26 mouse cellular contexts compared by ENCODE assay signal in genomic region chr9:86916543-86916942, GRCm38 (mm10). TPM values are rescaled to one million over a fixed set of nuclear protein-coding genes. Genes with fewer than 3 reads are reported as not detected.
A peak's percentile ranks its signal among the peaks of the same experiment; 100 is the strongest.
DNase-seq lines count a peak whose midpoint lies in the region; ATAC-seq and TF ChIP-seq lines count a peak whose summit lies in the region.
"Had no signal": no experiment of that assay in that cellular context is flagged by ENCODE, and none has a peak within 500 bp of the region (broad histone marks: within the 10 kb centered on the region; RNA-seq: fewer than 3 reads in every experiment).

No protein-coding gene starts in this region.

- no peaks in the 10 kb centered on the region for H3K4me1 ChIP-seq in embryonic facial prominence, embryonic 14.5 days (ENCODE audit: control insufficient read depth, insufficient read depth, low read length)
- H3K4me1 ChIP-seq in embryonic facial prominence, embryonic 10.5 days = no peaks in the 10 kb centered on the region
- H3K4me1 ChIP-seq in heart, embryonic 13.5 days = peaks cover 10% of the 10 kb centered on the region
- H3K4me1 ChIP-seq in heart, embryonic 16.5 days (ENCODE audit: control insufficient read depth, insufficient read depth, low read length) = peaks cover 7% of the 10 kb centered on the region; the same call in 1 of the 2 replicates
- H3K4me1 ChIP-seq: embryonic facial prominence, embryonic 15.5 days had no signal

- no peaks in the 10 kb centered on the region for H3K27me3 ChIP-seq in embryonic facial prominence, embryonic 14.5 days (replicated peaks; ENCODE audit: control insufficient read depth, insufficient read depth, low read length)
- no peaks in the 10 kb centered on the region for H3K27me3 ChIP-seq in embryonic facial prominence, embryonic 10.5 days (replicated peaks; ENCODE audit: low read depth, poor library complexity, severe bottlenecking)
- H3K27me3 ChIP-seq in heart, embryonic 13.5 days (replicated peaks) = no peaks in the 10 kb centered on the region
- H3K27me3 ChIP-seq in heart, embryonic 16.5 days (ENCODE audit: control insufficient read depth, insufficient read depth, low read length) = no peaks in the 10 kb centered on the region
- H3K27me3 ChIP-seq in myocyte (ENCODE audit: control insufficient read depth, insufficient read depth, insufficient read length) = no peaks in the 10 kb centered on the region
- H3K27me3 ChIP-seq: embryonic facial prominence, embryonic 15.5 days had no signal

- H3K27ac ChIP-seq in embryonic facial prominence, embryonic 14.5 days (replicated peaks; ENCODE audit: low read depth, low read length) = no peak overlapping the region
- H3K27ac ChIP-seq in embryonic facial prominence, embryonic 10.5 days (replicated peaks) = no peak overlapping the region
- peak overlapping the region; percentile 81 for H3K27ac ChIP-seq in heart, embryonic 13.5 days (replicated peaks)
- peak overlapping the region; percentile 90 for H3K27ac ChIP-seq in heart, embryonic 16.5 days (ENCODE audit: low read length)
- H3K27ac ChIP-seq: embryonic facial prominence, embryonic 15.5 days; heart, adult 2 months; hindbrain, embryonic 14.5 days; hindbrain, postnatal 0 days had no signal

- H3K4me2 ChIP-seq in embryonic facial prominence, embryonic 14.5 days (ENCODE audit: low read depth, low read length) = no peak overlapping the region
- peak overlapping the region; percentile 9; the same call in 1 of the 2 replicates for H3K4me2 ChIP-seq in heart, embryonic 13.5 days
- H3K4me2 ChIP-seq in heart, embryonic 16.5 days (ENCODE audit: low read depth, low read length) = peak overlapping the region; percentile 34; the same call in 1 of the 2 replicates
- no peak overlapping the region for H3K4me2 ChIP-seq in myocyte (ENCODE audit: low read depth)
- H3K4me2 ChIP-seq: embryonic facial prominence, embryonic 15.5 days; hindbrain, embryonic 14.5 days had no signal

- TF ChIP-seq POLR2A in myocyte (IDR thresholded peaks at IDR 0.05; ENCODE audit: insufficient read length, low read depth) = no peak

- intact Hi-C loops in heart, postnatal 36 days (cut with DNase I) = no loop called here

- 72% methylated on average over 3 of the region's 3 CpGs for WGBS in embryonic facial prominence, embryonic 14.5 days
- WGBS in embryonic facial prominence, embryonic 10.5 days = 88% methylated on average over 3 of the region's 3 CpGs
- WGBS in heart, embryonic 13.5 days = 33% methylated on average over 3 of the region's 3 CpGs
- 40% methylated on average over 3 of the region's 3 CpGs for WGBS in heart, embryonic 16.5 days

- no peak overlapping the region for H3K9ac ChIP-seq in embryonic facial prominence, embryonic 14.5 days (ENCODE audit: low read depth, low read length)
- no peak overlapping the region for H3K9ac ChIP-seq in heart, embryonic 13.5 days
- H3K9ac ChIP-seq in heart, embryonic 16.5 days (ENCODE audit: low read length) = peak overlapping the region; percentile 35; the same call in 1 of the 2 replicates
- H3K9ac ChIP-seq: embryonic facial prominence, embryonic 15.5 days; forebrain, postnatal 0 days; hindbrain, embryonic 14.5 days had no signal

- H3ac ChIP-seq in myocyte (ENCODE audit: control insufficient read depth, insufficient read length) = no peak overlapping the region

- no peaks in the 10 kb centered on the region for H3K9me3 ChIP-seq in embryonic facial prominence, embryonic 14.5 days (ENCODE audit: control insufficient read depth, low read length)
- H3K9me3 ChIP-seq in embryonic facial prominence, embryonic 10.5 days = no peaks in the 10 kb centered on the region
- H3K9me3 ChIP-seq in heart, embryonic 13.5 days = no peaks in the 10 kb centered on the region; the same call in 1 of the 2 replicates
- H3K9me3 ChIP-seq in heart, embryonic 16.5 days (replicated peaks; ENCODE audit: control insufficient read depth, low read length) = no peaks in the 10 kb centered on the region
- H3K9me3 ChIP-seq: embryonic facial prominence, embryonic 15.5 days had no signal

- H3K79me2 ChIP-seq in myocyte (ENCODE audit: control insufficient read depth, insufficient read depth) = no peaks in the 10 kb centered on the region

- no peak for ATAC-seq in embryonic facial prominence, embryonic 14.5 days (ENCODE audit: low read depth)
- peak; percentile 42 for ATAC-seq in heart, embryonic 13.5 days (ENCODE audit: extremely low read depth, insufficient number of reproducible peaks, low FRiP score, low TSS enrichment)
- ATAC-seq in heart, embryonic 16.5 days (replicated peaks; ENCODE audit: extremely low read depth, insufficient read depth, low FRiP score) = peak; percentile 89
- ATAC-seq: activated CD4-positive, CD25-positive, alpha-beta regulatory T cell, adult 4 months; forebrain, embryonic 14.5 days; forebrain, postnatal 0 days; hindbrain, postnatal 0 days; inflammation-experienced regulatory T-cells, adult 6 months; intestine, embryonic 16.5 days had no signal

- H3K4me3 ChIP-seq in embryonic facial prominence, embryonic 14.5 days (ENCODE audit: low read depth, low read length) = no peak overlapping the region
- no peak overlapping the region for H3K4me3 ChIP-seq in embryonic facial prominence, embryonic 10.5 days
- H3K4me3 ChIP-seq in heart, embryonic 13.5 days = no peak overlapping the region
- no peak overlapping the region for H3K4me3 ChIP-seq in heart, embryonic 16.5 days (ENCODE audit: low read length)
- H3K4me3 ChIP-seq in myocyte = no peak overlapping the region
- H3K4me3 ChIP-seq: embryonic facial prominence, embryonic 15.5 days; heart, adult 2 months had no signal

- peak; percentile 27 for DNase-seq in embryonic facial prominence, embryonic 14.5 days (ENCODE audit: low spot score)
- no peak for DNase-seq in embryonic facial prominence, embryonic 10.5 days (ENCODE audit: low spot score)
- no peak for DNase-seq in heart, postnatal 36 days
- DNase-seq in heart, adult 8-10 months (ENCODE audit: low spot score) = no peak
- DNase-seq: adrenal gland, adult 8-10 months; adrenal gland, postnatal 25 days; cerebellum, adult 11-12 months; cerebellum, adult 8-10 months; cerebellum, postnatal 10 days; cerebellum, postnatal 36 days; embryo, embryonic 11 days; forebrain, postnatal 0 days; gastrocnemius, postnatal 25 days; heart, adult 2 months; kidney, adult 18-20 months; kidney, adult 9 months had no signal

- H3K36me3 ChIP-seq in embryonic facial prominence, embryonic 14.5 days (ENCODE audit: control insufficient read depth, insufficient read depth, low read length) = no peaks in the 10 kb centered on the region
- no peaks in the 10 kb centered on the region for H3K36me3 ChIP-seq in embryonic facial prominence, embryonic 10.5 days (replicated peaks)
- no peaks in the 10 kb centered on the region for H3K36me3 ChIP-seq in heart, embryonic 13.5 days
- no peaks in the 10 kb centered on the region for H3K36me3 ChIP-seq in heart, embryonic 16.5 days (ENCODE audit: control insufficient read depth, insufficient read depth)
- H3K36me3 ChIP-seq in myocyte (ENCODE audit: control insufficient read depth, insufficient read depth) = no peaks in the 10 kb centered on the region
- H3K36me3 ChIP-seq: embryonic facial prominence, embryonic 15.5 days had no signal

TF ChIP-seq in myocyte, 11 proteins besides CTCF, POLR2A, EP300 and RAD21:
- peak in 1 of 3 experiments; percentile 25 for TF ChIP-seq MYOG (IDR thresholded peaks at IDR 0.05; ENCODE audit: control insufficient read depth in 1 of 3, insufficient read depth in 1 of 3, insufficient read length in 2 of 3, low read depth in 2 of 3)
- no peak for TF ChIP-seq E2F4 (IDR thresholded peaks at IDR 0.05; ENCODE audit: insufficient read depth)
- TF ChIP-seq MAX (IDR thresholded peaks at IDR 0.05; ENCODE audit: low read depth) = no peak
- no peak for TF ChIP-seq CEBPB (IDR thresholded peaks at IDR 0.05; ENCODE audit: insufficient read depth, poor library complexity, severe bottlenecking)
- no peak for TF ChIP-seq SRF (IDR thresholded peaks at IDR 0.05; ENCODE audit: control insufficient read depth, insufficient read length, low read depth)
- no peak for TF ChIP-seq POLR2AphosphoS2 (IDR thresholded peaks at IDR 0.05; ENCODE audit: insufficient read length, low read depth)
- TF ChIP-seq TCF3 (IDR thresholded peaks at IDR 0.05; ENCODE audit: insufficient read length, low read depth) = no peak
- no peak for TF ChIP-seq USF1 (IDR thresholded peaks at IDR 0.05; ENCODE audit: low read depth)
- TF ChIP-seq TCF12 (IDR thresholded peaks at IDR 0.05; ENCODE audit: insufficient read depth, poor library complexity, severe bottlenecking) = no peak
- peak in 2 of 3 experiments; percentile 60 to 71 for TF ChIP-seq MYOD1 (IDR thresholded peaks at IDR 0.05; ENCODE audit: control insufficient read depth in 1 of 3, insufficient read length in 2 of 3, low read depth in 2 of 3)

RNA-seq across cellular contexts. Expression of gene Snap91, which starts 36.1 kb away (rescaled TPM):
- polyA plus RNA-seq in embryonic facial prominence, embryonic 14.5 days (2014; fragmentation: Nextera tagmentation; extraction: Ambion mirVana) = 9.5 and 10.7 TPM in 2 replicates
- polyA plus RNA-seq in embryonic facial prominence, embryonic 10.5 days (2016; fragmentation: Nextera tagmentation; extraction: Ambion mirVana) = 4.5 and 5.4 TPM in 2 replicates
- 75.7 and 79.1 TPM in 2 replicates for polyA plus RNA-seq in heart, embryonic 13.5 days (2015; fragmentation: Nextera tagmentation; extraction: Ambion mirVana)
- 1 to 10 TPM; 7.3 to 8.9 TPM for total RNA-seq in heart, postnatal 36 days (2021)
- 89.1 and 93.3 TPM in 2 replicates for polyA plus RNA-seq in heart, embryonic 16.5 days (2015; fragmentation: Nextera tagmentation; extraction: Ambion mirVana)
- total RNA-seq in heart, adult 8-10 months (2022) = 1 to 10 TPM; 4.1 to 8.7 (median 6.3) TPM
- polyA plus RNA-seq in myocyte (2012; fragmentation: generic; extraction: Trizol) = not detected
- polyA plus RNA-seq: activated CD4-positive, CD25-positive, alpha-beta regulatory T cell, adult 4 months had no signal

Comparison
In these comparisons a context has a peak if more than half of its experiments do, and no peak if none do; other contexts are left out.
1. H3K27ac ChIP-seq: peak in heart, embryonic 13.5 days (single experiment) and heart, embryonic 16.5 days (single experiment); none in embryonic facial prominence, embryonic 14.5 days (single experiment) and embryonic facial prominence, embryonic 10.5 days (single experiment).
2. H3K4me2 ChIP-seq: peak in heart, embryonic 13.5 days (single experiment) and heart, embryonic 16.5 days (single experiment); none in embryonic facial prominence, embryonic 14.5 days (single experiment) and myocyte (single experiment).